Mouse (Mus musculus): ENCODE data around the gene Khsrp. TPM values are rescaled to one million over a fixed set of nuclear protein-coding genes. Genes with fewer than 3 reads are reported as not detected.

The Khsrp gene
- polyA plus RNA-seq, 1 experiment, result 42.5 TPM

DNA sequence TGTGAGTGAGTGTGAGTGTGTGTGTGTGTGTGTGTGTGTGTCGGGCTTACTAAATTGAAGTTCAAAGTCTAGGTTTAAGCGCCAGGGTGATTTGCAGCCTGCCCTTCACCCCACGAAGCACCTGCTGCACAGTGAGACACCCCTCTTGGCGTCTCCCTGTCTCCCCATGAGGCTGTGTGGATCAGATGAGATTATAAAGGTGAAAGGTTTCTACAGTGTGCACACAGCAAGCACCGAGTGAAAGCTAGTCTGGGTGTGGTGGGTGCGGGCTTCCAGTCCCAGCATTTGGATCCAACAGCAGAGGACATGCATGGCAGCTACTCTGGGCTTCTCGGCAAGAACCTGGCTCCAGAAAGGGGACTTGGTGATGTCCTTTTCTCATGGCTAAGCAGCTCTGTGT, 50.3 kb downstream of the Khsrp start:
- peaks cover 35% of the 10 kb centered on the region for H3K27me3 ChIP-seq (ENCODE audit: control insufficient read depth, insufficient read depth, insufficient read length)
- no peak overlapping the region for H3K4me3 ChIP-seq
- no peaks in the 10 kb centered on the region for H3K79me2 ChIP-seq (ENCODE audit: control insufficient read depth, insufficient read depth)
- H3K36me3 ChIP-seq (ENCODE audit: control insufficient read depth, insufficient read depth), result no peaks in the 10 kb centered on the region
- no peak overlapping the region for H3K4me2 ChIP-seq (ENCODE audit: low read depth)
- no peak overlapping the region for H3ac ChIP-seq (ENCODE audit: control insufficient read depth, insufficient read length)
- no peak for TF ChIP-seq MAX (IDR thresholded peaks at IDR 0.05; ENCODE audit: low read depth)
- TF ChIP-seq POLR2AphosphoS2 (IDR thresholded peaks at IDR 0.05; ENCODE audit: insufficient read length, low read depth), result no peak
- TF ChIP-seq POLR2A (IDR thresholded peaks at IDR 0.05; ENCODE audit: insufficient read length, low read depth), result no peak
- TF ChIP-seq MYOD1 (IDR thresholded peaks at IDR 0.05; ENCODE audit: control insufficient read depth in 1 of 3, insufficient read length in 2 of 3, low read depth in 2 of 3), result no peak
- TF ChIP-seq USF1 (IDR thresholded peaks at IDR 0.05; ENCODE audit: low read depth), result no peak
- no peak for TF ChIP-seq SRF (IDR thresholded peaks at IDR 0.05; ENCODE audit: control insufficient read depth, insufficient read length, low read depth)
- no peak for TF ChIP-seq E2F4 (IDR thresholded peaks at IDR 0.05; ENCODE audit: insufficient read depth)
- TF ChIP-seq TCF3 (IDR thresholded peaks at IDR 0.05; ENCODE audit: insufficient read length, low read depth), result no peak
- no peak for TF ChIP-seq MYOG (IDR thresholded peaks at IDR 0.05; ENCODE audit: control insufficient read depth in 1 of 3, insufficient read depth in 1 of 3, insufficient read length in 2 of 3, low read depth in 2 of 3)
- TF ChIP-seq REST (IDR thresholded peaks at IDR 0.05; ENCODE audit: insufficient read depth, insufficient read length), result no peak
- no peak for TF ChIP-seq CEBPB (IDR thresholded peaks at IDR 0.05; ENCODE audit: insufficient read depth, poor library complexity, severe bottlenecking)
- TF ChIP-seq TCF12 (IDR thresholded peaks at IDR 0.05; ENCODE audit: insufficient read depth, poor library complexity, severe bottlenecking), result no peak

DNA sequence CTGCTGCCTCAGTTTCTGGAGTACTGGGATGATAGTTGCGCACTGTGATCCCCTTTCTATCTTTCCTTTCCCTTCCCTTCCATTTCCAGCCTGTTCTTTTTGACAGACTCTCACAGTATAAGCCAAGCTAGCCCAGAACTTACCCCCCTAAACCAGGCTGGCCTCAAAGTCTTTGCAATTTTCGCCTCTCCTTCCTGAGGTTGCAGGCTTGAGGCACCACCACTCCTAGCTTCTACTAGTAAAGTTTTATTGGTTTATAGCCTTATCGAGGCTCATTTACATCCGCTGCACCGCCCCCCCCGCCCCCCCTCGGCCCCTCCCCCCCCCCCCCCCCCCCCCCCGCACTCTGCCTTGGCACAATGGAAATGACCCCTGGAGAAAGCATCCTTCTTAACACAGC, 51.8 kb downstream of the Khsrp start:
- H3K27me3 ChIP-seq (ENCODE audit: control insufficient read depth, insufficient read depth, insufficient read length), result peaks cover 49% of the 10 kb centered on the region
- no peak overlapping the region for H3ac ChIP-seq (ENCODE audit: control insufficient read depth, insufficient read length)
- no peak for TF ChIP-seq TCF12 (IDR thresholded peaks at IDR 0.05; ENCODE audit: insufficient read depth, poor library complexity, severe bottlenecking)
- no peak for TF ChIP-seq E2F4 (IDR thresholded peaks at IDR 0.05; ENCODE audit: insufficient read depth)
- no peak for TF ChIP-seq MYOG (IDR thresholded peaks at IDR 0.05; ENCODE audit: control insufficient read depth in 1 of 3, insufficient read depth in 1 of 3, insufficient read length in 2 of 3, low read depth in 2 of 3)
- no peak for TF ChIP-seq SRF (IDR thresholded peaks at IDR 0.05; ENCODE audit: control insufficient read depth, insufficient read length, low read depth)
- TF ChIP-seq MAX (IDR thresholded peaks at IDR 0.05; ENCODE audit: low read depth), result no peak
- TF ChIP-seq REST (IDR thresholded peaks at IDR 0.05; ENCODE audit: insufficient read depth, insufficient read length), result no peak
- TF ChIP-seq TCF3 (IDR thresholded peaks at IDR 0.05; ENCODE audit: insufficient read length, low read depth), result no peak
- TF ChIP-seq POLR2AphosphoS2 (IDR thresholded peaks at IDR 0.05; ENCODE audit: insufficient read length, low read depth), result no peak
- TF ChIP-seq MYOD1 (IDR thresholded peaks at IDR 0.05; ENCODE audit: control insufficient read depth in 1 of 3, insufficient read length in 2 of 3, low read depth in 2 of 3), result no peak

DNA sequence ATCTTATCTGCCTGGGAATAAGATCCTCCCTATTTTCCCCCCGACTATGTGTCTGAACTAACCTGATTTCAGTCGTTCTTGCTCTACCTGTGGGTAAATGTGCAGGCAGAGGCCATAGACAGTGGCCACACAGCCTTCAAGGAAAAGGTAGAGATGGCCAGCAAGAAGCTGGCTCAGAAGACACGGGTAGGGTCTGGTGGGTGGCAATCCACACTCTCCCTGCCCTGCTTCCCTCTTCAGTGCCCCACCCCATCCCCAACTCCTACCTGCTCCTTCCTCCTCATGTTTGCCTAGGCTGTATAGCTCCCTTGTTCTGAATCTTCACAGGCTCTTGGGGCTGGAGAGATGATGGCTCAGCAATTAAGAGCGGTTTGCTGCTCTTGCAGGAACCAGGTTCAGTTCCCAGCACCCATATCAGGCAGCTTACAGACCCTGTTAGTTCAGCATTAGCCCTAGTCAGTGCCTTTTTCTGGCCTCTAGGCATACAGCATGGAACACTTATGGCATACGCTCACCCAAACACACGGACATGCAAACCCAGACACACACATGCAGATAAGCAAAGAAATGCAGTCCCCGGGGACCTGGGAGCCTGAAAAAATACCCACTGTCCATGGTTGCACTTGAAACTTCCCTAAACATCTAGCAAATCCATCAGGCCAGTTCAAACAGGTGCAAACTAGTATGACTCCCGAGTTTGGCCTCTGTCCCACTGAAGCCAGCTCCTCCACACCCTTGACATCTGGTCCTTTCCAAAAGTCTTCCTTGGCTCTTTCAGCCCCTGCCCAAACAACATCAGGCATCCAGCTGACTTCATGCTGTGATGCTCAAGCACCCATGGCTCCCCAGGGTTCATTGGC, 54.6 kb downstream of the Khsrp start:
- TF ChIP-seq POLR2A (IDR thresholded peaks at IDR 0.05; ENCODE audit: insufficient read length, low read depth) (no peak), MYOD1 (IDR thresholded peaks at IDR 0.05; ENCODE audit: control insufficient read depth in 1 of 3, insufficient read length in 2 of 3, low read depth in 2 of 3) (peak in 1 of 3 experiments; percentile 13)
- Histone ChIP-seq H3K36me3 (ENCODE audit: control insufficient read depth, insufficient read depth) (no peaks in the 10 kb centered on the region), H3ac (ENCODE audit: control insufficient read depth, insufficient read length) (no peak overlapping the region), H3K4me2 (ENCODE audit: low read depth) (no peak overlapping the region), H3K79me2 (ENCODE audit: control insufficient read depth, insufficient read depth) (no peaks in the 10 kb centered on the region), H3K4me3 (no peak overlapping the region), H3K27me3 (ENCODE audit: control insufficient read depth, insufficient read depth, insufficient read length) (peaks cover 56% of the 10 kb centered on the region)

More for the DNA sequence above, 51.8 kb downstream of the Khsrp start:
- H3K4me2 ChIP-seq (ENCODE audit: low read depth), result no peak overlapping the region
- H3K36me3 ChIP-seq (ENCODE audit: control insufficient read depth, insufficient read depth), result no peaks in the 10 kb centered on the region
- H3K4me3 ChIP-seq, result no peak overlapping the region
- no peaks in the 10 kb centered on the region for H3K79me2 ChIP-seq (ENCODE audit: control insufficient read depth, insufficient read depth)

DNA sequence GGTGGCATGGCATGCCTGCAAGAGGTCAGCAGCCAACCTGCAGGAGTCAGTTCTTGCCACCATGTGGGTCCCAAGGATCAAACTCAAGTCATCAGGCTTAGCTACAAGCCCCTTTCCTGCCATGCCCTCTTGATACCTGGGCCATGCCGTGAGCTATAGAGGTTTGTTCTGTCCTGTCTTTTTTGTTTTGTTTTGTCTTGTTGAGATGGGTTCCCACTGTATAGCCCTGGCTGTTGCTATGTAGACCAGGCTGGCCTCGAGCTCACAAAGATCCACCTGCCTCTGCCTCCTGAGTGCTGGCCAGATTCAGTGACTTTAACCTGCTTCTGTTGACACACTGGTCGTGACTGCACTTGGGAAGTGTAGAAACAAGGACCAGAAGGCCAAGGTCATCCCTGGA, 55.9 kb downstream of the Khsrp start:
- no peaks in the 10 kb centered on the region for H3K79me2 ChIP-seq (ENCODE audit: control insufficient read depth, insufficient read depth)
- no peak overlapping the region for H3K4me2 ChIP-seq (ENCODE audit: low read depth)

DNA sequence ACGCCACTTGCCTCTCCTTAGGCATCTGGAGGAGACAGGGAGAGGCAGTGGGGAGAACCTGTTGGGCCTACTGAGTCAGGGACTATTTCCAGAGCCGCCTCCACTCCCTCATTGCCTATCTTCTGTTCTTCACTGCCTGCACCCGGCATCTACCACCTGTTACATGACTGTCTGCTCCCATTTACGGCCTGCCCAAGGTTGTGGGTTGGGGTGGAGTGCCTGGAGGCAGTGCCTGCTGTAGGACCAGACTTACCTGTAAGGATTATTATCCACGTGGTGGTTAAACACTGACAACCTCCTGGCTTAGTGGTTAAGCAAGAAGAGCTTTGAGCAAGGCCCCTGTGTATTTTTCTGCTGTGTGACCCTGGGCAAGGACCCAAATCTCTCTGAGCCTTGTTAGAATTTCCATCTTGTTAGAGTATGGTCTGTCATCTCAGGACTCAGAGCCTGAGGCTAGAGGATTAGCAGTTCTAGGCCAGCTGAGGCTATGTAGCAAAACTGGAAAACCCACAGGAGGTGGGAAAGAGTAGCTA, 56.5 kb downstream of the Khsrp start:
- no peak overlapping the region for H3ac ChIP-seq (ENCODE audit: control insufficient read depth, insufficient read length)
- H3K4me3 ChIP-seq, result no peak overlapping the region
- H3K27me3 ChIP-seq (ENCODE audit: control insufficient read depth, insufficient read depth, insufficient read length), result peaks cover 69% of the 10 kb centered on the region
- no peak overlapping the region for H3K4me2 ChIP-seq (ENCODE audit: low read depth)
- peak in 1 of 3 experiments; percentile 34 for TF ChIP-seq MYOG (IDR thresholded peaks at IDR 0.05; ENCODE audit: control insufficient read depth in 1 of 3, insufficient read depth in 1 of 3, insufficient read length in 2 of 3, low read depth in 2 of 3)
- TF ChIP-seq MYOD1 (IDR thresholded peaks at IDR 0.05; ENCODE audit: control insufficient read depth in 1 of 3, insufficient read length in 2 of 3, low read depth in 2 of 3), result peak in 2 of 3 experiments; percentile 20 to 72
- TF ChIP-seq TCF3 (IDR thresholded peaks at IDR 0.05; ENCODE audit: insufficient read length, low read depth), result no peak
- no peaks in the 10 kb centered on the region for H3K79me2 ChIP-seq (ENCODE audit: control insufficient read depth, insufficient read depth)
- no peaks in the 10 kb centered on the region for H3K36me3 ChIP-seq (ENCODE audit: control insufficient read depth, insufficient read depth)

More for the DNA sequence above, 55.9 kb downstream of the Khsrp start:
- Histone ChIP-seq H3ac (ENCODE audit: control insufficient read depth, insufficient read length) (no peak overlapping the region), H3K27me3 (ENCODE audit: control insufficient read depth, insufficient read depth, insufficient read length) (peaks cover 64% of the 10 kb centered on the region), H3K4me3 (no peak overlapping the region), H3K36me3 (ENCODE audit: control insufficient read depth, insufficient read depth) (no peaks in the 10 kb centered on the region)
- TF ChIP-seq USF1 (IDR thresholded peaks at IDR 0.05; ENCODE audit: low read depth) (no peak), MAX (IDR thresholded peaks at IDR 0.05; ENCODE audit: low read depth) (no peak), TCF12 (IDR thresholded peaks at IDR 0.05; ENCODE audit: insufficient read depth, poor library complexity, severe bottlenecking) (no peak), MYOG (IDR thresholded peaks at IDR 0.05; ENCODE audit: control insufficient read depth in 1 of 3, insufficient read depth in 1 of 3, insufficient read length in 2 of 3, low read depth in 2 of 3) (no peak), SRF (IDR thresholded peaks at IDR 0.05; ENCODE audit: control insufficient read depth, insufficient read length, low read depth) (no peak)
